Mouse (Mus musculus): Measurements from ENCODE around the gene Usp2. TPM values are rescaled to one million over a fixed set of nuclear protein-coding genes. Genes with fewer than 3 reads are reported as not detected.

Usp2 gene
- total RNA-seq, 2 experiments from 2014 or later = 142 to 224 TPM

DNA sequence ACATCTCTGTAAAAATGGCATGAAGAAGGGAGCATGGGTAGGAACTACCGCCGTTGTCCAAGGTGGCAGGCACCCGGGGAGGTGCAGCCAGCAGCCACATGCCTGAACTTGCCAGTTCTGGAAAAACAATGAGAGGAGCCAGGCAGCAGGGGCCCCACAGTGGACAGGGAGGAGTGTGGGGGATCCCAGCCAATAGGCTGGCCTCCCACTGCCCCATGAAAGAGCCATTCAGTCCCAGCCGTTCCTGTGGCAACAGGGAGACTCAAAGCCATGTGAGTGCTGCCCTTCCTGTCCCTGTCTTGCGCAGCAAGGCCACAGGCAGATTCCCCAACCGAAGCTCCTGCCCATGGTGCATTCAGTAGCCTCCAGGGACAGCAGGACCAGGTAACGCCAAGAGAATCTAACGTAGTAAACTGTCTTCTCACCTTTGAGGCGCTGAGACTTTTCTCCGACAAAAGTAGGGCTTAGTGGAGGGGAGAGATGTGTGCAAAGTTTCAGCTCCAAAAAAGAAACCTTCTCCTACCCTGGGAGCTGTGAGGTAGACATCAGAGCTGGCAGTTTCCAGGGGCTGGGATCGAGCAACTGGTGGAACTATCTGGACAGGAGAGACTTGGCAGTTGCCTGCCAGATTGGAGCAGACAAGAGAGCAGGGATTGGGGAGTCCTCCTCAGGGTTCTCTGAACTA is 5.2 kb downstream of the Usp2 start:
- intact Hi-C loops (cut with DNase I; ENCODE audit: low total_unique reads) = no loop called here
- DNase-seq = no peak

DNA sequence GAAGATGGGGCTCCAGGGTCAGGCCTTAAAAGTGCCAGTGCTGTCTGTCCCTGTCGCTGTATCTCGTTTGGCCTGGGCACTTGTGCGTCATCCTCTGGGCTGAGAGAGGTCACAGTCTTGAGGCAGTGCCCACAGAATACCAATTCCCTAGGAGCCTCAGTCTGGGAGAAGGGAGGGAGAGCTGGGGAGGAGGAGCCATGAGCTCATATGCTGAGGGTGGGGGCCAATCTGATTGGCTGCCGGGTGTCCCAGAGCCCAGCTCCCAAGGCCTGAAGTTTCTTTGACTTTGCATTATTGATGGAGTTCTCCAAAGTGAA is 5.7 kb downstream of the Usp2 start:
- DNase-seq = peak; percentile 63
- intact Hi-C loops (cut with DNase I; ENCODE audit: low total_unique reads) = no loop called here

DNA sequence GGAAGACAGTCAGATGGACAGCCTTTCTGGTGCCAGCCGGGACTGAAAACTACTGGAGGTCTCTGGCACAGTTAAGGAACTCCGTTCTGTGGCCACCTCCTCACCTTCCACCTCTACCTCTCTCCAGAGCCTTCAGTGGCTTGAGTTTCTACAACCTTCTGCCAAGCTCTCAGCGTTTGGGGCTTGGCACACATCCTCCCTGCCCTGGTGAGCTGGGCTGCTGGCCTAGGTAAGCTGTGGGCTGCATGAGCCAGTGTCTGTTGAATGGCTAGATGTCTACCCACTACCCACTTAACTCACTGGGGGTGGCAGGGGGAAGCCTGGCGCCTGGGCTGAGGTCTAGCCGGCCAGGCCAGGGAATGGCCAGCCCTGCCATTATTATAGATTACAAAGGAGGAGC is 6.3 kb downstream of the Usp2 start:
- intact Hi-C loops (cut with DNase I; ENCODE audit: low total_unique reads) = no loop called here
- DNase-seq = no peak

DNA sequence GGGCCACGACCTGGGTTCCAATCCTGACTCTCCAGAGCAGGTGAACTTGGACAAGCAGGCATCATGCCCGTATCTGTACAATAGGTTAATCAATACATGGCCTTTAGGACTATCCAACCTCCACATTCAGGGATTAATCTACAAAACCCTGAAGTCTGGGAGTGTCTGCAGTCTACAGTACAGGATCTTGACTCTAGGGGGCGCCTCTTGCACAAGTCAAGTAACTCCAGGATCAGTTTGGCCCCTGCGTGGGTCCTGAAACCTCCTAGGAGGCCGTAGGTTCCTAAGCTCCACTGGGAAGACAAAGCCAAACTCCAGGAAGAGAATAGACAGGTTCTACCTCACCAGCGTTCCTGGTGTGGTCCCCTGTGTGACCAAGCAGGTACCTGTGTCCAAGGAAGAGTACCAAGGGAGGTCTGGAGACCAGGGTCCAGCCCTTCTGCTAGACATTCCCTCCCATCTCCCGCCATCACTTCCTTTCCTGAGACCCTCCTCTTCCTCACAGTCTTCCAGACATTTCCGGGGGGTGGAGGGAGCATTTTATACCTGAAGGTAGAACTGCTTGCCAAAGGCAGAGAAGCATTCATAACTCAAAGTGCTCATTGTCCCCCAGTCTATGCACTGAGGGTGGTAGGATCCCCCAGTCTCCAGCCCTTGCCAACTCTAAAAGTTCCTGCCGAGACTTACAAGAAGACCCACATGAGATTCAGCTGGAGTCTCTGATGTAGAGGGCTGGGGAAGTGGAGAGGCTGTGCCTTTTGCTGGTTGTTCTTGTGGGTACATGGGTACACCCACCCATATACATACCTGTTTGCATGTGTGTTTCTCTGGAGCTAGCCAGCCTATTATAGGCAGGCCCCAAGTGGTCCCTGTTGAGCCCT is 7.8 kb downstream of the Usp2 start:
- intact Hi-C loops (cut with DNase I; ENCODE audit: low total_unique reads) = no loop called here
- no peak for DNase-seq

DNA sequence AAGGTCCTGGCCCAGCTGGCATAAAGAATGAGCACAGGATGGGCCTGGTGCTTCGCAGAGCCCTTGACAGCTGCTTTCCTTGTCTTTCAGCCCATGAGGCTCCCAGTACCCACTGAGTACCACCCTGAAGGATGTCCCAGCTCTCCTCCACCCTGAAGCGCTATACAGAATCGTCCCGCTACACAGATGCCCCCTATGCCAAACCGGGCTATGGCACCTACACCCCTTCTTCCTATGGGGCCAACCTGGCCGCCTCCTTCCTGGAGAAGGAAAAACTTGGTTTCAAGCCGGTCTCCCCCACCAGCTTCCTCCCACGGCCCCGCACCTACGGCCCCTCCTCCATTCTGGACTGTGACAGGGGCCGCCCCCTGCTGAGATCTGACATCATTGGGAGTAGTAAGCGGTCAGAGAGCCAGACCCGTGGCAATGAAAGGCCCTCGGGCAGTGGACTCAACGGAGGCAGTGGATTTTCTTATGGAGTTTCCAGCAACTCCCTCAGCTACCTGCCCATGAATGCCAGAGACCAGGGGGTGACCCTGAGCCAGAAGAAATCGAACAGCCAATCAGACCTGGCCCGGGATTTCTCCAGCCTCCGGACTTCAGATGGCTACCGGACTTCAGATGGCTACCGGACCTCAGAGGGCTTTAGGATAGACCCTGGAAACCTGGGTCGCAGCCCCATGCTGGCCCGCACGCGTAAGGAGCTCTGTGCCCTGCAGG is 8.6 kb downstream of the Usp2 start:
- no peak for DNase-seq

DNA sequence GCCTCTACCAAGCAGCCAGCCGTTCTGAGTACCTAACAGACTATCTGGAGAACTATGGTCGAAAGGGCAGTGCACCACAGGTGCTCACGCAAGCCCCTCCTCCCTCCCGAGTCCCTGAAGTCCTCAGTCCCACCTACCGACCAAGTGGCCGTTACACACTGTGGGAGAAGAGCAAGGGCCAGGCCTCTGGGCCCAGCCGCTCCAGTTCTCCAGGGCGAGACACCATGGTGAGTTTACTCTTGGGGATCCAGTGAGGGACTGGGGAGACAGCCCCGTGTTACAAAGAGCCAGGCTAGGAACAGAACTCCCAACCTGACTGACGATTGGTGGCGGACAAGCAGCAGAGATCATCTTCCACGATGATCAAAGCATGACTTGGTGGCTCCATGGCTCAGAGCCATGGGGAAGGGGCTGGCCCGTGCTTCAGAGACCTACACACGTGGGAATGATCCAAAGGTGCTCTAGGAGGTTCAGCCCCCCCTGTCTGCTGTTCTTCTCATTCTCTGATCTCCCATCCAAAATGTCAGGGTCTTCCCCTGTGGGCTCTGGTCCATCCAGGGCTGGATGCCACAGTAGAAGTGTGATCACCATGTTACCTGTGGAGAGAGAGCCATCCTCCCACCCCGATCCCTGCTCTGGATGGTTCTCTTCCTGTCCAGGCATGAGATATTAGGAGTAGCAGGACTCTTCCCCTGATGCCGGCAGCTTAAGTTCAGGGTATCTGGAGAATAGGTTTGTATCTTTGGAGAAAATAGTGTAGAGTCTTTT is 9.4 kb downstream of the Usp2 start:
- DNase-seq = no peak
- intact Hi-C loops (cut with DNase I; ENCODE audit: low total_unique reads) = no loop called here

More for the DNA sequence above, 8.6 kb downstream of the Usp2 start:
- intact Hi-C loops (cut with DNase I; ENCODE audit: low total_unique reads) = no loop called here

DNA sequence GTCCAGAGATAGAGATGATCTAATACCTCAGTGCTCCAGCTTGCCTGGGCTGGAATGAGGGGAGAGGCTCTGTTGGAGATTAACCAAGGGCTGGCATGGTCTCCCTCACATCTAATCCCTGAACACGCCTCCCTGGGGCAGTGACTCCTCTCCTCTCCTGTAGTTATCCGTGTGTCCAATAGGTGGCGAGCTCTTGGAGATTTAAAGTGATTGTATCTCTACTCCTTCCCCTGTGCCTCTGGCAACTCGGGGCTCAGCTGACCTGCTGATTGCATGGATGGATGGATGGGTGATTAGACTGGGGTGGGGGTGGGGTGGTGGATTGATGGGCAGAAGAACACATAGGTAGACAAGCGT is 9.9 kb downstream of the Usp2 start:
- peak; percentile 86 for DNase-seq
- intact Hi-C loops (cut with DNase I; ENCODE audit: low total_unique reads) = no loop called here

DNA sequence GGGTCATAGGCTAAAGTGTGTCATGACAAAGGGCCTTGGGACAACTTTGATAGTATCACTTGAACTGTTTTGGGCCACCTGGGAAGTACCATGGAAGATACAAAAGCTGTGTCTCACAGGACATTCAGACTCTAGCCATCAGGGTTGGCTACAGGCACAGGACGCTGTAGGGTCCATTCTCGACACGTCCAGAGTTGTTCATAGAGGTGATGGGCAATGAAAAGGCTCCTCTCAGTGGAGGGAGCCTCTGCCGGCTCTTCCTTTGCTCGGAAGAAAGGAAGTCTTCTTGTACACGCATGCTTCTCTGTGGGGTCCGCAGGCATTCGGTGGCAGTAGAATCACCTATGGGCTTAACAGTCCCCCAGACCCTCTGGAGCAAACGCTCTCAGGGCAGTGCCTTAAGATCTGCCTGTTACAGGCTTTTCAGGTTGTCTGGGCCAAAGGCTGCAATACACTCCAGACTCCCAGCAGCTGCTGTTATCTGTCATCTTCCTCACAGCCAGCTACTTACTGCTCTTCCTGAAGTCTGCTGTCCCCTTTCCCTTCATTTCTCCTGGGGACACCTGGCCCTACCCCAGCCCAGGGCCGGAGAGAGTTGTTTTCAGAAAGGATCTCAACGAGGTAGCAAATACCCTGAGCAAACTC is 10.6 kb downstream of the Usp2 start:
- intact Hi-C loops (cut with DNase I; ENCODE audit: low total_unique reads) = no loop called here
- DNase-seq = no peak

DNA sequence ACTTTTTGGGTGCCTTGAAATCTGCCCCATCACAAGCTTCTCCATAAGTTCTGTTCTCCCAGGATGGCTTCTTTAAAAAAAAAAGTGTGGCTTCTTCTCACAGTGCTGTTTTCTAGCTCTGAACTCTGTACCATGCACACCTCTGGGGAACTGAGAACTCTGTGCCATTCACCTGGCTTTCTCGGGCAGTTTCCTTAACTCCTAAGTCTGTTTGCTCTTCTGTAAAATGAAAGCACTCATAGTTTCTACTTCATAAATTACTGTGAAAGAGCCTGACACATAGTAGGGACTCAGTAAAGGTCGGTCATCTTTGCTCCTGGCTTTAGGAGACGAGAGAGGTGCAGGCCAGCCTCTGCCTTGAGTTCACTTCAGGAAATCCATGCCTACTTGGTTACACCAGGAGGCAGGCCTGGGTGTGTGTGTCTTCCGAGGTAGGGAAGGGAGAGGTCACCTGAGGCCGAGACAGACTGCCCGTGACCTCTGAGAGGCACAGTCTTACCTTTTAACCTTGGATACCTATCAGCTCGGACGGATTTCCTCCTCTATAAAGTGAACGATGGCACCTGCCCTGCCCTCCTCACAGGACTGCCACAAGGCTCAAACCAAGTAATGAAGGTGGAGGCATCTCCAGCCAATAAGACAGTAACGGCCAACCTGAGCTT is 11.4 kb downstream of the Usp2 start:
- DNase-seq = no peak
- intact Hi-C loops (cut with DNase I; ENCODE audit: low total_unique reads) = no loop called here

DNA sequence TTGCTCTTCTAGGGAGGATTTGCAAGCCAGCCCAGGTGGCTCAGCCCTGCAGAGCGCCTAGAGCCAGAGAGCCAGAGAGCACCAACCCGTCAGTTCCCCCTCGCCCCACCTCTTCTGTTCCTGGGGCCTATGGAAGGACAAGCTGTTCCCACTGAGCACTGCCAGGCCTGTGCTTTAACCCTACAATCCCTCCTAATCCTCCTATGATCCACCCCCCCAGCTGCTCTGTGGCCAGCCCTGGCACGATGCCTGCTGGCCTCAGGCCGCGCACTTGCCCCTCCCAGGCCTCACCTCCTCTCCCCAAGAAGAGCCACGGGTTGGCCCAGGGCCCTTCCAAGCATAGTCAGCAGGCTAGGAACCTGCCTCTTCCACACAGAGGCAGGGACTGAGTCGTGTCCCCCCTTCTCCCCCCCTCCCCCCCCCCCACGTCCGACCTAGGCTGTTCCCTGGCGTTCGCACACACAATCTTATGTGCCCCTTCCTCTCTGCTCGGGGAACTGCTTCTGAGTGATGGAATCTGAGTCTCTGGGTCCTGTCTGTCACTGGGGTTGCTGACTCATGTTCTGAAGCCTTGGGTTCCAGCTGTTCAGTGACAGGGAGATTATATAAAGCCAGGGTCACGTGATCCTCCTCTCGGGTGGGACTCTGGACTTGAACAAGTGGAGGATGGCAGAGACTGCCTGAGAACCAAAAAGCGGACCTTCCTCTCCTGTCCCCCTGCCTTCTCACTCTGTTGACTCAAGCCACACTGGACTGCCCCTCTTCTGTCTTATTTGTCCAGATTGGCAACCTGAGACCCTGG is 12.3 kb downstream of the Usp2 start:
- peak; percentile 89 for DNase-seq
- intact Hi-C loops (cut with DNase I; ENCODE audit: low total_unique reads) = no loop called here

DNA sequence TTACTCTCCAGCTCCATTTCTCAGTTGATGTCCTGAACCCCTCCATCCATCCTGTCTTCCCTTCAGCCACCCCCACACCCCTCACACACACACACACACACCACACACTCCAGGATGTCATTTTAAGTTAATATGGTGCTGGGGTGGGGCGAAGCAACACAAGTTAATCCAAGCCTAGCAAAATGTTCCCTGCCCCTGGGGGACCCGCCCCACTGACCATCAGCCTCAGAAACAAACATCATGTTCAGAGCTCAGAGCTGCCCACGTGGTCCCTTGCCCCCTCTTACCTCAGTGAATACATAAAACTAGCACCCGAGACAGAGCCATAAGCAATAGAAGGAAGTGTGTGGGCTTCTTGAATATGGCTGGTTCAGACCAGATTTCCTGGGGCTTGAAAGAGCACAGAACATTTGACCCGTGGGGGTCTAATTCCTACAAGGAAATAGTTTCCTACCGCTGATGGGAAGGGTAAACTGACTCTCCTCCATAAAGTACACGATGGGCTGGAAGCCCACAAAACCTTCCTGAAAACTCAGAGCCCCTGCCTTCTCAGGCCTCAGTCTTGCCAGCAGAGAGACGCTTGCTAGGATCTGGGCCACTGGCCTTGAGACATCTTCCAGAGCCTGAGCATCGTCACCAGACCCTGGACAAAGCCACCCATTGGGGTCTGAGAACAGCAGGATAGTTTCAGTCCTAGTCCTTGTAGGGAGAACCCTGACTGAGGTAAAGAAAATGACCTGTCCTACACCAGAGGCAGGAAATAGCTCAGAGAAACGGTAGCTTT is 13.4 kb downstream of the Usp2 start:
- DNase-seq = no peak
- intact Hi-C loops (cut with DNase I; ENCODE audit: low total_unique reads) = no loop called here

DNA sequence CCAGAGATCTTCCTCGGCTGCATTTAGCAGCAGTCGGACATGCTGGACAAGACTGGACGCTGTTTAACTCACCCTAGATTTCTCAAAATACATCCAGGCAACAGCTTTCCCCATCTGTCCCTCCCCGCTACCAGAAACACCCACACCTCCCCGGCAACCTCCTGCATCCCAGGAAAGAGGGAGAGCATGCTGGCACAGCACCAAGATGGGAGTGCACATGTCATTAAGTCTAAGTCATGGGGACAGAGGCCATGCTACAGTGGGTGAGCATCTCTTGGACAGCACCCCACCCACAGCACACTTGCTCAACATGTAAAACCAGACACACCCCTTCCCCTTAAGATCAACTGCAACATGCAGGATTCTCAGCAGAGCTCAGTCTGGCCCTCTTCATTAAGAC is 14.1 kb downstream of the Usp2 start:
- DNase-seq = no peak
- intact Hi-C loops (cut with DNase I; ENCODE audit: low total_unique reads) = no loop called here

DNA sequence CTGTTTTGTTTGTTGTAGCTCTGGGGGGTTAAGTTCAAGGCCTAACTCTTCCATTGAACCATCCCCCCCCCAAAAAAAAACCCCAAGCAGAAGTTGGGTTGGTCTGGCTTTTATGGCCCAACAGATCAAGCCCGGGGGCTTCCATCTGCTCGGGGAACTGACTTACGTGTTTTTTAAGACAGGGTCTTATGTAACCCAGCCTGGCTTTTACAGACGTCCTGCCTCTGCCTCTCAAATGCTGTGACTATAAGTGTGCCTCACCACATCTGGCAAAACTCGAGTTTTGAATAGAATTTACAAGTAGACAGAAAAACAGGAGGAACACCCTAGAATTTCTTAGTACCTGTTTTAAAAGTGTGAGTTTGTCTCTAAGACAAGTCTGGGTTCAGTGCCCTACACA is 14.8 kb downstream of the Usp2 start:
- intact Hi-C loops (cut with DNase I; ENCODE audit: low total_unique reads) = no loop called here

DNA sequence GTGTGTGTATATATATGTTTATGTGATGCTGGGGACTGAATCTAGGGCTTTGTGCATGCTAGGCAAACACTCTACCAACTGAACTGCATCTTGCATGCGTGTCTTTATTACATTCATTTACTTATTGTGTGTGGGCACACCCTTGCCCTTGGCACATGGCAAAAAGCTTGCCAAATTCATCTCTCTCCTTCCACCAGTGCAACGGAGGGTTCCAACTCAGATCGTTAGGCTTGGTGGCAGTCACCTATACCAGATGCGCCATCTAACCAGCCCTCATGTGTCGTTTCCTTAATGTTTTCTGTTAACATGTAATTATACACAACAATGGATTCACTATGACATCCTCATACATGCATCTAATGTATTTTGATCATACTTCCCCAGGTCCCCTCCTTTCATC is 15.4 kb downstream of the Usp2 start:
- no peak for DNase-seq
- intact Hi-C loops (cut with DNase I; ENCODE audit: low total_unique reads) = no loop called here

More for the DNA sequence above, 14.8 kb downstream of the Usp2 start:
- DNase-seq = no peak

DNA sequence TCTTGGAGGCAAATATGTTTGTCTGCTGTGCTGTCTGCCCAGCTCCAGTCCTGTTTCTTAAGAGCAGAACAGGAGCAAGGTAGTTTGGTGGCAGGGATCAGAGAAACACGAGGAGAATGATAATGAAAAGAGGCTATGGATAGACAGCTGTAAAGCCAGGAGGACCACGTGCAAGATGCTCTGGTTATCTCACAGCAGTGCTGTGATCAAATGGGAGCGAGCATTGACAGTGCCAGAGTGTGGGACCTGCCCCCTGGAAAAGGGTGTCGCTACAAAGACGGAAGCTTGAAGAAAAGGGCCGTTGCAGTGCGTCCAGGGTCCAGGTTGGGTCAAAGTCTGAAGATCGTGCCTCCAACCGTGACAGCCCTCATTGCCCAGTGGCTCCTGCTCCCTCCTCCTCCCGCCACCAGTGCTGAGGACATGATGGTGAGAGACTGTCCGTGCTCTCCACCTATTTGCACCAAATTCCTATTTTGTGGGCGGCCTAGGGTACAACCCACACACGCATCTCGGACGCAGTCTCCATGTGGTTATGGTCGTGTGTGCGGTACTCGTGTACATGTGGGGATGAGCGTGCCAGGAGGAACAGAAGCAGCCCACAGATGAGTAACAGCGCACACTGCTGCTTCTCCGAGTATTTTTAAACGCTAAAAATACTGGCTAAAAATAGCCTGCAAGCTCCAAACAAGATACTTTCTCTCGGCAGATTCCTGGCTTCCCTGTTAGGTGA is 16.7 kb downstream of the Usp2 start:
- no peak for DNase-seq
- intact Hi-C loops (cut with DNase I; ENCODE audit: low total_unique reads) = no loop called here

DNA sequence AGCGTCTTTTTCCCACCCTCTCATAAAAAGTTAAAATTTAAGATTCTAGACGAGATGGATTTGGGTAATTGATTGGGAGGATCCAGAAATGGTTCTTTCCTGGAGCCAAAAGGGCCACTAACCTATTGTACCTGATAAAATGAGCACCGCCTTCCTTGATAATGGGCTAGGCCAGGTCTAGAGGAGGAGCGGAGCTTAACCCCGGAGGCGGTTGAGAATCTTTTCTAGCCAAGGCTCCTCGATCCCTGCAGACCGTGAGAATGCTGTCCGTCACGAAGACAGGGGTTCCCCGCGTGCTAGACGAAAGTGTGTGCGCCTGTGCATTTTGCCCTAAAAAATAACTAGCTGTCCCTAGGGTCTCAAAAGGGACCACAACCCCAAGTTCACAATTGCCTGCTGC is 17.4 kb downstream of the Usp2 start:
- intact Hi-C loops (cut with DNase I; ENCODE audit: low total_unique reads) = no loop called here

More for the DNA sequence above, 17.4 kb downstream of the Usp2 start:
- no peak for DNase-seq

Data from gastrocnemius, postnatal 14 days (tissue).